ENCODE assay signal across 16 mouse cellular contexts in genomic region chr6:119082662-119083061, GRCm38 (mm10).
DNase-seq lines count a peak whose midpoint lies in the region; ATAC-seq and TF ChIP-seq lines count a peak whose summit lies in the region.
"Had no signal": no experiment of that assay in that cellular context is flagged by ENCODE, and none has a peak within 500 bp of the region (broad histone marks: within the 10 kb centered on the region; RNA-seq: fewer than 3 reads in every experiment).

No protein-coding gene starts in this region.

- peaks cover 74% of the 10 kb centered on the region for H3K4me1 ChIP-seq in heart, embryonic 12.5 days (replicated peaks)
- peaks cover 38% of the 10 kb centered on the region for H3K4me1 ChIP-seq in olfactory bulb, adult 2 months (ENCODE audit: control insufficient read depth, insufficient read depth, low read length)
- H3K4me1 ChIP-seq: hindbrain, embryonic 12.5 days; midbrain, embryonic 10.5 days had no signal

- no peaks in the 10 kb centered on the region for H3K36me3 ChIP-seq in heart, embryonic 12.5 days
- H3K36me3 ChIP-seq: embryonic facial prominence, embryonic 13.5 days; hindbrain, embryonic 12.5 days; midbrain, embryonic 10.5 days had no signal

- no peaks in the 10 kb centered on the region for H3K9me3 ChIP-seq in heart, embryonic 12.5 days (replicated peaks)
- H3K9me3 ChIP-seq: embryonic facial prominence, embryonic 13.5 days; hindbrain, embryonic 12.5 days; midbrain, embryonic 10.5 days had no signal

- no peak overlapping the region for H3K4me2 ChIP-seq in heart, embryonic 12.5 days
- H3K4me2 ChIP-seq: embryonic facial prominence, embryonic 13.5 days; hindbrain, embryonic 12.5 days had no signal

- 59% methylated on average over 8 of the region's 8 CpGs for WGBS in heart, embryonic 12.5 days
- WGBS in olfactory bulb, adult 2 months: 49% methylated on average over 8 of the region's 8 CpGs

- no peak overlapping the region for H3K4me3 ChIP-seq in heart, embryonic 12.5 days
- no peak overlapping the region for H3K4me3 ChIP-seq in olfactory bulb, adult 2 months (ENCODE audit: insufficient read depth, low read depth, low read length)
- H3K4me3 ChIP-seq: embryonic facial prominence, embryonic 13.5 days; hindbrain, embryonic 12.5 days; midbrain, embryonic 10.5 days; myocyte had no signal

- peak overlapping the region; percentile 73; the same call in 1 of the 2 replicates for H3K27ac ChIP-seq in heart, embryonic 12.5 days (ENCODE audit: poor library complexity, severe bottlenecking)
- H3K27ac ChIP-seq in olfactory bulb, adult 2 months (ENCODE audit: insufficient read depth, low read depth, low read length): peak overlapping the region; percentile 42; the same call in 1 of the 2 replicates
- H3K27ac ChIP-seq: embryonic facial prominence, embryonic 13.5 days; hindbrain, embryonic 12.5 days; midbrain, embryonic 10.5 days had no signal

- ATAC-seq in heart, embryonic 12.5 days (ENCODE audit: insufficient number of reproducible peaks, low FRiP score): no peak

- peak; percentile 52 for DNase-seq in adrenal gland, adult 2 months
- DNase-seq in adrenal gland, postnatal 25 days: no peak
- peak; percentile 35 for DNase-seq in lung, postnatal 36 days
- DNase-seq in lung, postnatal 25 days (ENCODE audit: low spot score): no peak
- no peak for DNase-seq in frontal cortex, postnatal 25 days (ENCODE audit: low spot score in 2 of 2)
- DNase-seq in T-cell, adult 2 months (ENCODE audit: low spot score): no peak
- DNase-seq: cerebellum, adult 11 months; kidney, adult 2 months; kidney, postnatal 4 days; thymus, postnatal 14 days had no signal

- no peak overlapping the region for H3K9ac ChIP-seq in heart, embryonic 12.5 days
- H3K9ac ChIP-seq: embryonic facial prominence, embryonic 13.5 days; hindbrain, embryonic 12.5 days had no signal

- no peak for TF ChIP-seq POLR2A in olfactory bulb, adult 2 months (IDR thresholded peaks at IDR 0.05; ENCODE audit: insufficient read depth, low read depth, low read length)

- no peak for TF ChIP-seq CTCF in olfactory bulb, adult 2 months (IDR thresholded peaks at IDR 0.05; ENCODE audit: insufficient read depth, low read depth, low read length)

- H3K27me3 ChIP-seq in heart, embryonic 12.5 days (replicated peaks): no peaks in the 10 kb centered on the region
- H3K27me3 ChIP-seq: embryonic facial prominence, embryonic 13.5 days; hindbrain, embryonic 12.5 days had no signal

Comparison
In these comparisons a context has a peak if more than half of its experiments do, and no peak if none do; other contexts are left out.
1. DNase-seq: peak in adrenal gland, adult 2 months (single experiment) and lung, postnatal 36 days (single experiment); none in adrenal gland, postnatal 25 days (single experiment), lung, postnatal 25 days (single experiment), frontal cortex, postnatal 25 days (0 of 2) and T-cell, adult 2 months (single experiment).